Mouse (Mus musculus) liver, embryonic 16.5 days (tissue): Measurements from ENCODE around the gene Vmn1r2. TPM values are rescaled to one million over a fixed set of nuclear protein-coding genes. Genes with fewer than 3 reads are reported as not detected.
"Not testable (repeated sequence)": the region's sequence is repeated elsewhere in the genome, so short reads cannot be mapped to it uniquely, and the experiment has no call there.

Source experiments
- ATAC-seq: fragments of 200-750 bp; cut with Nextera tagmentation; 2 replicates; pipeline ENCODE4 v1.8.0; 2017; ENCODE audit warnings: low read depth, mild to moderate bottlenecking, moderate number of reproducible peaks, moderate library complexity
- H3K27ac ChIP-seq: fragments of 300-500 bp; sonication (generic); 2 replicates; pipeline ENCODE4 v1.5.1; 2014; ENCODE audit warnings: mild to moderate bottlenecking, low read length
- H3K27me3 ChIP-seq: fragments of 300-500 bp; sonication (generic); 2 replicates; pipeline ENCODE4 v1.6.1; 2014; ENCODE audit warnings: low read depth, low read length, mixed read lengths; ENCODE audit not compliant: control insufficient read depth, insufficient read depth
- H3K36me3 ChIP-seq: fragments of 300-500 bp; sonication (generic); 2 replicates; pipeline ENCODE4 v1.6.1; 2014; ENCODE audit warnings: mild to moderate bottlenecking; ENCODE audit not compliant: control insufficient read depth, insufficient read depth
- H3K4me1 ChIP-seq: fragments of 300-500 bp; sonication (generic); 2 replicates; pipeline ENCODE4 v1.6.1; 2014; ENCODE audit warnings: low read depth, low read length, mixed read lengths; ENCODE audit not compliant: control insufficient read depth
- H3K4me2 ChIP-seq: fragments of 300-500 bp; sonication (generic); 2 replicates; pipeline ENCODE4 v1.6.1; 2014; ENCODE audit warnings: low read depth, low read length, mixed read lengths
- H3K4me3 ChIP-seq: fragments of 300-500 bp; sonication (generic); 2 replicates; pipeline ENCODE4 v1.5.1; 2014; ENCODE audit warnings: low read depth, mild to moderate bottlenecking, low read length
- H3K9ac ChIP-seq: fragments of 300-500 bp; sonication (generic); 2 replicates; pipeline ENCODE4 v1.6.1; 2014; ENCODE audit warnings: low read depth, low read length
- H3K9me3 ChIP-seq: fragments of 300-500 bp; sonication (generic); replicated peaks from 2 replicates; pipeline ENCODE4 v1.6.1; 2016; ENCODE audit warnings: low read length; ENCODE audit not compliant: control insufficient read depth
- WGBS: fragments of 180-500 bp; shearing (Covaris S2); extraction: QIAGEN DNeasy Blood & Tissue Kit; methylation state at CpG from one replicate; pipeline ENCODE4 v1.1.7; 2014; ENCODE audit not compliant: insufficient replicate concordance; 5-methylcytosine and 5-hydroxymethylcytosine counted together
- polyA plus RNA-seq: library from polyadenylated mRNA; unstranded; fragments of >200 nt; fragmentation: Nextera tagmentation; extraction: Ambion mirVana; gene quantifications from 2 replicates; pipeline ENCODE4 v1.2.1, GENCODE M21; 2015

Gene Vmn1r2
- polyA plus RNA-seq, 1 experiment from 2014 or later: not detected

DNA sequence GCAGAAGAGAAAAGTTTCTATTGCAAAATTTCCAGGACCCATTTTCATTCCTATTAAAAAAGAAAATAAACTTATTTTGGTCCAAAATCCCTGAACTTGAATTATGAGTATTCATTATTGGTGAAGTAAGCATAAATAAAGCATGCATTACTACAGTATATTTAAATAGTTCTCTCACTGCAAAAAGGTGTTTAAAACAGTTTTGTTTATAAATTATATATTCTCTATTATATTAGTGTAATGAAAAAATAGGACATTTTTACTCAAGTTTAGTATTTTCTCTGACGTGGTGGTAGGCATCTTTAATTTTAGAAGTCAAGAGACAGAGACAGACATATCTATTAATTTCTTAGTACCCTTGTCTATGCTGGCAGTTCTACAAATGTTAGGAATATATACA is 18.1 kb downstream of the Vmn1r2 start, which contains the start of gene Vmn1r3:
Gene Vmn1r3, minus strand, starts transcription at position 101 of the 400 bp plus-strand sequence.
- H3K9me3 ChIP-seq, ATAC-seq, H3K36me3 ChIP-seq, H3K4me3 ChIP-seq, H3K4me1 ChIP-seq, H3K27me3 ChIP-seq, H3K27ac ChIP-seq, H3K9ac ChIP-seq, H3K4me2 ChIP-seq: not testable (repeated sequence)
- 53% methylated on average over 1 of the region's 1 CpGs for WGBS

GRCm38 (mm10) chr4:3209643-3210217 is 42.6 kb downstream of the Vmn1r2 start:
- 25% methylated on average over 1 of the region's 1 CpGs for WGBS
- H3K27ac ChIP-seq, H3K4me3 ChIP-seq, H3K9me3 ChIP-seq, H3K4me1 ChIP-seq, H3K9ac ChIP-seq, H3K4me2 ChIP-seq, H3K27me3 ChIP-seq, H3K36me3 ChIP-seq: not testable (repeated sequence)
- ATAC-seq: peak; percentile 91

GRCm38 (mm10) chr4:3213349-3213748 is 46.2 kb downstream of the Vmn1r2 start:
- H3K36me3 ChIP-seq, H3K4me3 ChIP-seq, H3K4me1 ChIP-seq, H3K27ac ChIP-seq, H3K4me2 ChIP-seq, ATAC-seq, H3K9ac ChIP-seq, H3K27me3 ChIP-seq, H3K9me3 ChIP-seq: not testable (repeated sequence)
- 51% methylated on average over 3 of the region's 4 CpGs for WGBS

DNA sequence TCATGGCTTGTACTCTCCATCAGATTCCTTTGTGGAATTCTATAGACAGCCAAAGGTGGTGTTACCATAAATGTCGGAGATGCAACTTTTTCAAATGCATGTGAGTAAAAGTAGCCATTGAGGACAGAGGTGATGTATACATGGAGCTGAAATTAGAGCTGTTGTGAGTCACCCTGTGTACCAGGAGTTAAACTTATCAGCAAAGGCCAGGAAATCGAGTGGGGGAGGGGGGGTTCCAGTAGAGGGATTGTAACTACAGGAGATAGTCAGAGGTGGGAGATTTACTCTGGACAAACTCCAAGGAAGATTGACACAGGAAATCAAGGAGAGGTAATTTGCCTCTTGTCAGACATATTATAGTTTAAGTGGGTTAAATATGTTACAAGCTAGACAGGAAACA is 49.3 kb downstream of the Vmn1r2 start:
- H3K36me3 ChIP-seq, H3K4me2 ChIP-seq, H3K4me1 ChIP-seq, H3K9me3 ChIP-seq, H3K4me3 ChIP-seq, H3K9ac ChIP-seq, H3K27me3 ChIP-seq, H3K27ac ChIP-seq: not testable (repeated sequence)
- WGBS: 25% methylated on average over 2 of the region's 2 CpGs
- peak; percentile 63; the same call in 1 of the 2 replicates for ATAC-seq

Other genes starting within 250 kb of the Vmn1r2 start
- not detected in 2 replicates for gene Vmn1r3, start 18.0 kb downstream of the Vmn1r2 start, polyA plus RNA-seq